Mouse (Mus musculus): ENCODE measurements around the gene Tesk2.

Tesk2 gene

GRCm38 (mm10) chr4:116849901-116850300 is 129.2 kb downstream of the Tesk2 start:
- DNase-seq (ENCODE audit: low read depth, low spot score): no peak

- no peak for DNase-seq (ENCODE audit: low read depth, low spot score)
These were observed 133.5 kb downstream of the Tesk2 start for GRCm38 (mm10) chr4:116854286-116854685.
